Mouse (Mus musculus): Measurements from ENCODE around the gene Zfyve26.

DNA sequence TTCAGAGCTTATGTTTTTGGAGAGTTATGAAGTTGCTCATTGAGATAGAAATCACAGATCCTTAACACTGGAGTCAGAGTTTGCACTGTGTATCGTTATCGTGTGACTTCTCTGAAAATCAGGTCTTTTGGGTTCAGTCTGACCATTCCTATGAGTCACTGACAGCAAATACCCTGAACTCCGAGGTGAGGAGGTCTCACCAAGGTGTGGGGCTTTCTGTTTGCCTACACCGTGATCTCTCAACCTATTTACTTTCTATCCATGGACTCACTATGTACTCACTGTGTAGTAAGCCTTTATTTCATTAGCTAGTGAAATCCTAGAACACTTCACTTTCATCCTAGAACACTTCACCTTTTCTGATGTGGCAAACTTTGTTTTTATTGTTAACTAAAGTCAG is 35.6 kb upstream of the Zfyve26 start:
- TF ChIP-seq GATA1 (IDR thresholded peaks at IDR 0.05; ENCODE audit: borderline replicate concordance, low read length) = no peak
- TF ChIP-seq FLI1 (IDR thresholded peaks at IDR 0.05; ENCODE audit: low read length) = no peak
